Mouse (Mus musculus): ENCODE data around the gene Fancf.

DNA sequence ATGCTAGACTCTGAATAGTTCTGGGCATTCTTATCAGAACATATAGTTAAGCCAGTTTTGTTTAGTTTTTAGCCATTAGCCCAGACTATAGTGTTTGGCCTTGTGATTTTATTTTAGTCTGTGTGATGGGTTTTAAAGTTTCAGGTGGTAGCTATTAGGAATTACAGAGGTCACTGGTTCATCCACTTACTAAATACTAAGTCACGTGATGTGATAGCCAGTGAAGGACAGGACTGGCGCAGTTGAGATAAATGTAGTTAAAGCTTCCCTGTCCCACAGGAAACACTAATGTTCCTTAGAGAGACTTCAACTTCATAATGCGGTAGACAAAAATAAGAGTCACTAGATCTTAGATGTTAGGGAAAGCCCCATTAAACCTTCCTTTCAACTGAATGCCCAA lies 775 bp upstream of the Fancf start:
- TF ChIP-seq CTCF (conservative IDR thresholded peaks at IDR 0.05; ENCODE audit: insufficient read depth, insufficient read length, low read depth, low read length) (no peak), POLR2A (IDR thresholded peaks at IDR 0.05; ENCODE audit: low read depth, low read length) (no peak)

Data from kidney, adult 2 months (tissue).